Mouse (Mus musculus) brown adipose tissue, adult 24 weeks (tissue): ENCODE data around the gene Synj2bp. TPM values are rescaled to one million over a fixed set of nuclear protein-coding genes. Genes with fewer than 3 reads are reported as not detected.

Experiments used
- polyA plus RNA-seq: library from polyadenylated mRNA; stranded (reverse); fragments of >200 nt; gene quantifications from 2 replicates; pipeline ENCODE4 v1.2.4, GENCODE M21; 2012; ENCODE audit not compliant: missing spikeins, insufficient read depth, insufficient read length

The Synj2bp gene
- polyA plus RNA-seq, 1 experiment = 57.5 TPM

Other genes starting within 250 kb of the Synj2bp start
- gene Slc8a3, start 199.7 kb downstream of the Synj2bp start, polyA plus RNA-seq = 0.20 and 0.88 TPM in 2 replicates
- 0.46 TPM in 1 of 2 replicates, not detected in the other for gene Gm4787, start 153.4 kb downstream of the Synj2bp start, polyA plus RNA-seq
- not detected in 2 replicates for gene Adam4, start 111.0 kb downstream of the Synj2bp start, polyA plus RNA-seq
- 222 and 256 TPM in 2 replicates for gene Cox16, start 47.8 kb downstream of the Synj2bp start, polyA plus RNA-seq
- 23.9 and 26.1 TPM in 2 replicates for gene Gm20498, start within 50 bp of the Synj2bp start, polyA plus RNA-seq
- gene Adam21, start 35.6 kb upstream of the Synj2bp start, polyA plus RNA-seq = not detected in 2 replicates
- 17.5 and 24.5 TPM in 2 replicates for gene Med6, start 62.1 kb upstream of the Synj2bp start, polyA plus RNA-seq
- not detected in 2 replicates for gene Ttc9, start 98.3 kb upstream of the Synj2bp start, polyA plus RNA-seq
- 0.32 TPM in 1 of 2 replicates, not detected in the other for gene Map3k9, start 248.3 kb upstream of the Synj2bp start, polyA plus RNA-seq